ENCODE assay signal across 15 mouse cellular contexts in the genomic region with DNA sequence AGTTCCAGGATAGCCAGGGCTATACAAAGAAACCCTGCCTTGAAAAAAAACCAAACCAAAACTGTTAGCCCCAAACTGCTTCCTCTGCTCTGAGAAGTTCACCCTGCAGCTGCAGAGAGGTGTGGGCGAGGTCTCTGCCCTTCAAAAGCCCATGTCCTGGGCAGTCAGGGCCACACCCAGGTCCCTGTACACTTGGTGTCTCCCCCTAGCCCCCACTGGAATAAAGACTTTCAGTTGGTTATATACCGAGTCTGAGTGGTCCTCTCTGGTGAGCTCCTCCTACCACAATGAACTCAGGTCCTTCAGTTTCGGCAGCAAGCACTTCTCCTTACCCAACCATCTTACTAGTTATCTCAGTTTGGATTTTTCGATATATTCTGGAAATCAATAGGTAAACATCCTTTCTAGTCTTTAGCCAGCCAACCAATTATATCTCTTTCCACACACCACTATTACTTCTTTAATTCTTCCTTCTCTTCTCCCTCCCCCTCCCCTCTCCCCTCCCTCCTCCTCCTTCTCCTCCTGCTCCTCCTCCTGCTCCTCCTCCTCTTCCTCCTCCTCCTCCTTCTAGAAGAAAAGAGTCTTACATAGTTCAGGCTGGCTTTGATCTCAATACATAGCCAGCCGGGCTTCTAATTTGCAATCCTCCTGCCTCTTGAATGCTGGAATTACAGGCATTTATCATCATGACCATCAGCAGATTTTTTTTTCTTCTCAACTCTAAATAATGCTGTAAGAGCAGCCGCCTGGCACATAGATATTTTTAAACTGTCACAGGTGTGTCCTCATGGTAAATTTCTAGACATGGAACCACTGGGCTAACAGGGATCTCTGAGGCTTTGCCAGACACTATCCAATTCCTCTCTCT.
"Had no signal": no experiment of that assay in that cellular context is flagged by ENCODE, and none has a peak within 500 bp of the region (broad histone marks: within the 10 kb centered on the region; RNA-seq: fewer than 3 reads in every experiment).

No protein-coding gene starts in this region.

- H3K4me1 ChIP-seq: limb, embryonic 10.5 days; midbrain, embryonic 13.5 days; neural tube, embryonic 12.5 days had no signal

- H3K4me2 ChIP-seq: liver, embryonic 11.5 days; liver, embryonic 15.5 days; lung, embryonic 14.5 days; midbrain, embryonic 13.5 days; neural tube, embryonic 12.5 days had no signal

- DNase-seq: kidney, adult 18-20 months; kidney, postnatal 10 days; kidney, postnatal 4 days; lung, embryonic 14.5 days; lung, postnatal 10 days; lung, postnatal 4 days; thymus, adult 18-20 months had no signal

- H3K9me3 ChIP-seq: limb, embryonic 10.5 days; liver, embryonic 15.5 days; midbrain, embryonic 13.5 days; neural tube, embryonic 12.5 days had no signal

- ATAC-seq: midbrain, embryonic 13.5 days had no signal

- H3K4me3 ChIP-seq: layer of hippocampus, adult 2 months; left cerebral cortex, adult 2 months; limb, embryonic 10.5 days; liver, embryonic 15.5 days; midbrain, embryonic 13.5 days; neural tube, embryonic 12.5 days had no signal

- H3K27ac ChIP-seq: layer of hippocampus, adult 2 months; left cerebral cortex, adult 2 months; limb, embryonic 10.5 days; liver, embryonic 15.5 days; midbrain, embryonic 13.5 days; neural tube, embryonic 12.5 days; stomach, postnatal 0 days had no signal

- H3K27me3 ChIP-seq: liver, embryonic 15.5 days; midbrain, embryonic 13.5 days; neural tube, embryonic 12.5 days had no signal

- H3K9ac ChIP-seq: liver, embryonic 15.5 days; lung, embryonic 14.5 days; midbrain, embryonic 13.5 days; neural tube, embryonic 12.5 days had no signal

- H3K36me3 ChIP-seq: limb, embryonic 10.5 days; liver, embryonic 15.5 days; midbrain, embryonic 13.5 days; neural tube, embryonic 12.5 days had no signal
